Mouse (Mus musculus) urinary bladder, postnatal 36 days (tissue): ENCODE measurements around the gene Ncs1.

Experiments
- DNase-seq, 2 experiments: peaks; one replicate each; pipeline ENCODE4 v3.0.0; 2022; ENCODE audit warnings: low spot score in 2 of 2, mixed read lengths in 1 of 2

Gene Ncs1

DNA sequence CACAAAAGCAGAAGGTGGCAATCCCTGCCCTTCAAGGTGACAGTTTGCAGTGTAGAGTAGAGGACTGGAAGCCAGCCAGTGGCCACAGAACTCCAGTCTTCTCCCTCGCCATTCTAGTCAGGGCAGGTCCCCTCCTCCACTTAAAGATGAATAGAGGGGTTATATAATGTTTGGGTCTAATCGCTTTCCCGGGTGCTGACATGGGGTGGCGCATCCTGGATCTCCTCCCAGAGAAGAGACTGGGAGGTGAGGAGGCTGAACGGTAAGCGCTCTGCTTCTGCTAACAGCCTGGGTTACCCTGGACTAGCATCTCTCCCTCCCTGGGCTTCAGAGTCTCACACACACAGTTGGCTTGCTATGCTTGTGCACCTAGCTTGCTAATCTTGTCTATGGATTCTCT is 32.2 kb downstream of the Ncs1 start:
- no peak for DNase-seq

DNA sequence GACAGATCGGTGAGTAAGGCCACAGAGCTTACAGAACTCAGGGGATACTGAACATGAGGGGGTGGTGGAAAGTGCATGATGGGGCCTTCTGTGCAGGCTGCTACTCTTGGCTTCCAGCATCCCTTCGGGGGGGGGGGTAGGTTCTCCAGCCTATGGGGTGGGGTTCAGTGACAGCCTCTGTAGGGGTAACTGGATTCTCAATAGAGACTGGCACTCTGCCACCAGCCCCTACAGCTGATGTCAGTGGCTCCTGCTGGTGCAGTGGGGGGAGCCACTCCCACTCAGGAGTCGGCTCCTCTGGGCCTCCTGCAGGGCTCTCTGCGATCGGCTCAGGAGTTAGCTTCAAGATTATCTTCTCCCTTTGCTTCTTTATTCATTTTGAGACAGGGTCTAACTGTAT is 32.9 kb downstream of the Ncs1 start:
- DNase-seq: no peak

DNA sequence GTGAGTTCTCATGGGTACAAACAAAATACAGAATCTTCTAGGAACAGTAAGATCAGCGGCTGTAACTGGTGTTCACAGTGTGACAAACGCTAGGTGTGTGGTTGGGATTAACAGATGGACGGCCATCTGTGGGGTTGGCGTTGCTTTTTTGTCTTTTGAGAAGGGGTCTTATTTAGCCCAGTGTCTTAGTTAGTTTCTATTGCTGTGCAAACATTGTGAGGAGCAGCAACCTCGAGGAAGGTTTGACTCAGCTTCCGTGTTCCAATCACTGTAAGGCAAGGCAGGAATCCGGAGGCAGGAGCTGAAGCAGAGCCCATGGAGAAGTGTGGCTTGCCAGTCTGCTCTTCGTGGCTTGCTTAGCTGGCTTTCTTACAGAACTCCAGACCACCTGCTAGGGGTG is 35.5 kb downstream of the Ncs1 start:
- DNase-seq: no peak

DNA sequence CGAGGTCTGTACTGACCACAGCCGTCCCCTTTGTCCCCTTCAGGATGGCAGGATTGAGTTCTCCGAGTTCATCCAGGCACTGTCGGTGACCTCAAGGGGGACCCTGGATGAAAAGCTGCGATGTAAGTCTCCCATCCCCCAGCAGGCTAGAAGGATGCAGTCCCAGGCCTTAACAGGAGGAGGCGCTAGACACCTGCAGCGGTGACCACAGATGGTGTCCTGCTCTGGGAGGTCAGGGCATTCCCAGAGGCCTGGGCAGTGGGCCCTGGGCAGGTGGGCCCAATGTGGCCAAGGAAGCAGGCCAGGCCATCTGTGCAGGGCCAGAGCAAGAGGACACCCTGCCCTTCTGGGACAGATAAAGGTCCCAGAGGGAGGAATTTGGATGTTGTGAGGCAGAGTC is 36.6 kb downstream of the Ncs1 start:
- DNase-seq: no peak

GRCm38 (mm10) chr2:31282880-31283279 is 37.3 kb downstream of the Ncs1 start:
- no peak for DNase-seq

DNA sequence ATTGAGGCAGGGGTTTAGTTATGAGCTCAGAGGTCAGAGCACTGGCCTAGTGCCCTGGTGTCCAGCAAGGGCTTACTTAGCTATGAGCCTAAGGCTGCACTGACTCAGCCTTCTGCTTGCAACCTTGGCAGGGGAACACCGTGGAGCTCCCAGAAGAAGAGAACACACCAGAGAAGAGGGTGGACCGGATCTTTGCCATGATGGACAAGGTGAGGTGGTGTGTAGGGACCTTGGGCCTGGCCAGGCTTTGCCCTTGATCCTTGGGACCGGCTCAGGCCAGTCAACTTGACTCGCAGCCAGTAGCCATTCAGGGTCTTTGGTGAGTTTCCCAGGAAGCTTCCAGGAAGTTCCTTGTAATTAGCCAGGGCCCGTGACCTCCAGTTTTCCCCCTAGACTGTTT is 38.9 kb downstream of the Ncs1 start:
- no peak for DNase-seq

DNA sequence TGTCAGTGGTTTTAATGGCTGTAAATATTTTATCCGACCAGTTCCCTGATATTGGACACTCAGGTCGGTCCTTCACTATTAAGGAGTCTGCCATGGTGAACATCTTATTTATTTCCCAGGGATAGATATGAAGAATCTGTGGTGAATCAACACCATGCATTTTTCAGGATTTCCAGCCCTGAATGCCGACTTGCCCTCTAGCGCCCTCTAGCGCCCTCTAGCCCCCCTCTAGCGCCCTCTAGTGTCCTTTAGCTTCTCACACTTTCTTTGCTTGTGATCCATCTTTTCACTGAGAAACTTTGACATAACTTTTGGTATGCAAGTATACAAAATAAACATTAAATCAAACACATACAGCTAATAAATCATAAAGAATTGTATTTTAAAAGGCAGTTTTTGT is 45.8 kb downstream of the Ncs1 start:
- DNase-seq: peak; percentile 13 to 47

GRCm38 (mm10) chr2:31294985-31295384 is 49.4 kb downstream of the Ncs1 start:
- peak; percentile 61 to 73 for DNase-seq

DNA sequence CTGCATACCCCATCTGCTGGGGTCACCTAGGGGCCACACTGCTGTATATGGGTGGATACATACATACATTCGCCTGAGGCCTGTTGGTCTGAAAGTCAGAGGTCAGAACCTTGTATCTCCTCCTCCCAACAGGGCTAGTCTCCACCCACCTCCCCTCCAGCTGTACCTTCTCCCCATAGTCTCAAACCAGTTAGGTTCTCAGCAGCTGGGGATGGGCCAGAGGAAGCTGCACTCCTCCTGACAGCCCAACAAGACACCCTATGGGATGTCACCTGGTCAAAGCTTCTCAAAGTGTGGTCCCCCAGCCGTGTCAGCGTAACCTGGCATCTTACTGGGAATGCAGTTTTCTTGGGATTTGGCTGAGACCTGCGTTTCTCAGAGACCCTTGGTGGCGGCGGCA is 50.8 kb downstream of the Ncs1 start:
- no peak for DNase-seq

- DNase-seq: peak; percentile 37 to 51
These were observed 52.1 kb downstream of the Ncs1 start for GRCm38 (mm10) chr2:31297602-31298268.

DNA sequence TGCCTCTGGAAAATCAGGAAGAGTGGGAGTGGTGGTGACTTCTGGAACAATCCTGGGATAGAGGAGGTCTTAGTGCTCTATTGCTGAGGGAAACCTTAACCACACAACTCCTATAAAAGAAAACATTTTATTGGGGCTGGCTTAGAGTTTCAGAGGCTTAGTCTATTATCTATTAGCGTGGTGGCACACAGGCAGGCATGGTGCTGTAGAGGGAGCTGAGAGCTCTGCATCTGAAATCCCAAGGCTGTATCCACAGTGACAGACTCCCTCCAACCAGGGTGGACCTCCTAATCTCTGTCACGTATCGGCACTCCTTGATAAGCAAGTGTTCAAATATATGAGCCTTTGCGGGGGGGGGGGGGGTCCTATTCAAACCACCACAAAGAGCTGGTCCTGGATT is 53.2 kb downstream of the Ncs1 start:
- no peak for DNase-seq

- no peak for DNase-seq
These were observed 53.6 kb downstream of the Ncs1 start for GRCm38 (mm10) chr2:31299266-31299665.

- DNase-seq: no peak
These were observed 54.4 kb downstream of the Ncs1 start for GRCm38 (mm10) chr2:31299996-31300395.

DNA sequence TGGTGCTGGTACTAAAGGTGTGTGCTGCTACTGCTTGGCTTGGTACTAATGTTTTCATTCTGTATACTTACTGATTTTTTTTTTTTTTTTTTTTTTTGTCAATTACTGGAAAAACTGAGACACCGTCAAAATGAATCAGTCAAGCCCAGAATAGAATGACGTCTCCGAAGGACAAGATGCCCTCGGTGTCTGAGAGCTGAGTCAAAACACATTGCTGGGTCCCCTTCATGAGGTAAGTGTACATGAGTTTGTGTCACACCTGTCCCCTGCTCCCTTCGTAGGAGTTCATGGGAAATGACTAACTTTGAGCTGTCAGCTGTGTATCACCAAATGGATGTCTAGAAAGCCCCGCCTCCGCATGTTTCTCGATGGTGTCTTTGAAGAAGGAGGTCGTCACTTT is 57.6 kb downstream of the Ncs1 start:
- DNase-seq: no peak

DNA sequence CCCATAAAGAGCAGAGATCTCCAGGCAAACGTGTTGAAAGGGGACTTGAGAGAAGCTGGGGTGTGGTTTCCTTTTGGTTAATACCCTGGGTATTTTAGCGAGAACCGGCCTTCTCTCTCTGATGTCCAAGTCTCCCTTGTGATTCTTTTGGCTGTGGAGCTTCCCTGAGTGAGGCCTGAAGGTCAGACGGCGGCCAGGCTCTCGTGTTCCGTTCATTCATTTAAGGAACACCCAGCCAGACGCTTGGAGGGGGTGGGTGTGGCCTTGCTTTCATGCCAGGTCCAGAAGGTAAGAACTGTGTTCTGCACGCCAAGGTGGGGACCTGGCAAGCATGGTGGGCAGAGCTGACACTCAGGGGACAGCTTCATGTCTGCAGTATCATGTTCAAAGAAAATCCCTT is 58.6 kb downstream of the Ncs1 start:
- DNase-seq: peak in 1 of 2 experiments; percentile 25

DNA sequence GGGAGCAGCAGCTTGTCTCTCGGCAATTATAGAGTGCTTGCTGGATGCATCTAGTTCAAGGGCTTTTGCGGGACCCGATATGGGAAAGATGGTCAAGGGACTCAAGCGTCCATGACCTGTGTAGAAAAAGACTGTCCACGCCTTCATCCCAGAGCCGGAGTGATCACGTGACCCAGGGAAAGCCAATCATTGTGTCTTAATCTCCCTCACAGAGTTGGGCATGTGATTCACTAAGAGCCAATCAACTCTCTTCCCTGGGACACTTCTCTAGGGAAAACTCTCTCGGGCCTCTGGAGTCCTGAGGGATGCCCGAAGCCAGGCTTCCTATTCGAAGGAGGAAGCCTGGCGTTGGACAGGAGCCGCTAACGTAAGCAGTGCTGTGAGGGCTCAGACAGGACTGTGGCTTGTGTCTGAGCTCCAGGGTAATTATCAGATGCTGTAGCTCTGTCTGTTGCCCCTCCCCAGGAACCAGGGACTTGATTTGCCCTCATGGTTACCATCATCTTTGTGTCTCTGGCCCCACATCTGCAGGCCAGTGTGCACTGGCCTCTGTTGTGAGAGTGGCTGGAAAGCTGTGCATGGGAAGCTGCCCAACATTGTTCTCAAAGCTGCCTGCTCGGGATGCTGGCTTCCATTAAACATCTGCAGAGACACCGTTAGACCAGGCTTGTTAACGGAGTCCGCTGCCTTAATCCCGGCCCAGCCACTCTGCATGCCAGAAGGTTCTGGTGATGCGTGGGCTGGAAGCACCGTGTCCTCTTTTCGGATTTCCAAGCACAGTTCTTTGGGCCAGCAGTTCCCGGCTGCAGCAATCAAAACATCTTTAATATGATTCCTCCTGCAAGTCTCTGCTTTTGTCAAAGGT is 59.4 kb downstream of the Ncs1 start:
- no peak for DNase-seq

DNA sequence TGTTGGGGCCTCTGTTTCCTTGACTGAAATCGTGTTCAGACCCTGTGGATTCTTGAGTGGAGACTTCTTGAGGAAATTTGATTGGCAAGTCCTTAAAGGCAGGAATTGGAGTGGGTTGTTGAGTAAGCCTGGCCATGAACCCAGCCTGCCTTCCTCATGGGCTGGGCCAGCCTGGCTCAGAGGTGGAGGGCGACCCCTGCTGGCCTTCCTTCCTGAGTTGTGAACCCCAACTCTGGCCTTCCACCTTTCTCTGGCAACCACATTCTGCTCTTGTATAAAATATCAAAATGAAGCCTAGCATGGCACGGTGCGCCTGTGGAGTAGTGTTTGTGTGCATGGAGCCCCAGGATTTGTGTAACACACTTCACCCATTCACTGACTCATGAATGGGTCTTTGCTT is 60.1 kb downstream of the Ncs1 start:
- peak in 1 of 2 experiments; percentile 11 for DNase-seq

DNA sequence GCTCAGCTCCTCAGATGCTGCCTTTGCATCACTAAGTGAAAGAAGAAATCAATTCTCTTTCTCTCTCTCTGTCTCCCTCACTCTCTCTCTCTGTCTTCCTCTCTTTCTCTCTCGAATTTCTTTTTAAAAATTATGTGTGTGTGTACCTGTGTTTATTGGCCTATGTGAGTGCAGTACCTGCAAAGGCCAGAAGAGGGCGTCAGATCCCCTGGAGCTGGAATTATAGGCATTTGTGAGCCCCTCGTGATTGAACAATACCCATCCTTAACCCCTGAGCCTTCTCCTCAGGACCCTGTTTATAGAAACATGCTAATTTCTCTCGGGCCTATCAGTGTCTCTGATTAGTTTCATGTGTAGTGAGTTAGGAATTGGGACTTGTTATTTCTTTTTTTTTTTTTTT is 62.6 kb downstream of the Ncs1 start:
- DNase-seq: no peak

DNA sequence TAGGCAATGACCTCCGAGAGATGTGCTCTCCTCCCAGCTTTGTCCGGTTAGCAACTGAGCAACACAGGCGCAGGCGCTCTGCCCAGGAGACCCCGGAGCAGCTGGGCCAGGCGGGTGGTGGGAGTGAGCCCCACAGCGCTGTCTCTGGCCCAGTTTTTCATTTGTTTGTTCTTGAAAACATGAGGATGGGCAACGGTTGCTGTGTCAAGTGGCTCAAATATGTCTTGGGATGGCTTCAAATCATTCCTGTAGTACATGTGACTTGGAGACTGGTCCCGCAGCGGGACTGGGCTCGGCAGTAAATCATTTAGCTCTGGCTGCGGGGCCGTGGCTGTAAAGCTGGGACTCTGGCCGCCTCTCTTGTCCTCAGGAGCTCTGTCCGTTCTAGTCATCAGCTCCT is 63.9 kb downstream of the Ncs1 start:
- no peak for DNase-seq

DNA sequence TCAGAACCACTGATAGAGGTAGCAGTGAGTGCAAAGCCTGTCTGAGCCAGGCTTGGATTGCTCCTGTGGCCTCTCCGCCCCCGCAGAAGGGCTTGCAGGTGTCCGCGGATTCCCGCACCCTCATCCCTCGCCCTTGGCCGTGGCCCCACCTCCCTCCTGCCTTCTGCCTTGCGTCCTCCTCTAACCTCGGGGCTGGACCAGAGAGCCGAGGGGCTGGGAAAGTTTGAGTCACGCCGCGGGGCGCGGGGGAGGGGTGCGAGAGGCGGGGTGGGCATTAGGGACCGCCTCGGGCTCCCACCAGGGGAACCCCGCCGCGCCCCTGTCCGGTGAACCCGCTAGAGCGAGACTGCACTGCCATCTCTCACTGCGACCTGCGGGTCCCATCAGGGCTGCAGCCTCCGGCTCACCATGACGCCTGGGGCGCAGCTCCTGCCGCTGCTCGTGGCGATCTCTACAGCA is 68.4 kb downstream of the Ncs1 start, which contains the start of gene Hmcn2:
Gene Hmcn2, plus strand, starts transcription at position 409 of the 459 bp plus-strand sequence.
- DNase-seq: no peak

DNA sequence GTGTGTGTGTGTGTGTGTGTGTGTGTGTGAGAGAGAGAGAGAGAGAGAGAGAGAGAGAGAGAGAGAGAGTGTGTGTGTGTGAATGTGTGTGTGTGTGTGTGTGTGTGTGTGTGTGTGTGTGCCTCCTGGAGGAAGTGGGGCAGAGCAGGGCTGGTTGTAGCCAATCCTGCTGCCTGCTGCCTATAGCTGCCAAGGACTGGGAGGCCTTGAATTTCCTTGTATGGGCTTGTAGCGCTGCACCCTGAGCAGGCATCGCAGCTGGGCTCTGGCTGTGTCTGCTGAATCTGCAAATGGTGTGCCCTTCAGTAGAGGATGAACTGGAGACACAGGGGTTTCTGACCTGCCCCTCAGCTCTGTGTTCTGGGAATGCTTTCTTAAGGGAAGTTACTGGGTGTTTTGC is 72.5 kb downstream of the Ncs1 start:
- no peak for DNase-seq

GRCm38 (mm10) chr2:31319200-31319599 is 73.6 kb downstream of the Ncs1 start:
- DNase-seq: no peak

- no peak for DNase-seq
These were observed 81.6 kb downstream of the Ncs1 start for GRCm38 (mm10) chr2:31327186-31327585.
